Mouse (Mus musculus) hindbrain, embryonic 15.5 days (tissue): ENCODE measurements around the gene Pyroxd2. TPM values are rescaled to one million over a fixed set of nuclear protein-coding genes. Genes with fewer than 3 reads are reported as not detected.

Source experiments
- ATAC-seq: fragments of 200-750 bp; cut with Nextera tagmentation; 2 replicates; pipeline ENCODE4 v1.8.0; 2017; ENCODE audit warnings: low read depth, moderate number of reproducible peaks, moderate TSS enrichment; ENCODE audit not compliant: low FRiP score
- H3K27ac ChIP-seq: fragments of 300-500 bp; sonication (generic); replicated peaks from 2 replicates; pipeline ENCODE4 v1.5.1; 2015; ENCODE audit warnings: mild to moderate bottlenecking, inconsistent platforms
- H3K27me3 ChIP-seq: fragments of 300-500 bp; sonication (generic); 2 replicates; pipeline ENCODE4 v1.6.1; 2015; ENCODE audit warnings: control low read depth, inconsistent platforms
- H3K36me3 ChIP-seq: fragments of 300-500 bp; sonication (generic); 2 replicates; pipeline ENCODE4 v1.6.1; 2015; ENCODE audit warnings: control low read depth, inconsistent platforms
- H3K4me1 ChIP-seq: fragments of 300-500 bp; sonication (generic); replicated peaks from 2 replicates; pipeline ENCODE4 v1.6.1; 2015; ENCODE audit warnings: control low read depth, inconsistent platforms
- H3K4me2 ChIP-seq: fragments of 300-500 bp; sonication (generic); 2 replicates; pipeline ENCODE4 v1.6.1; 2015; ENCODE audit warnings: moderate library complexity, mild to moderate bottlenecking, inconsistent platforms
- H3K4me3 ChIP-seq: fragments of 300-500 bp; sonication (generic); 2 replicates; pipeline ENCODE4 v1.5.1; 2015; ENCODE audit warnings: mild to moderate bottlenecking, inconsistent platforms
- H3K9ac ChIP-seq: fragments of 300-500 bp; sonication (generic); 2 replicates; pipeline ENCODE4 v1.6.1; 2015; ENCODE audit warnings: inconsistent platforms
- H3K9me3 ChIP-seq: fragments of 300-500 bp; sonication (generic); 2 replicates; pipeline ENCODE4 v1.6.1; 2016; ENCODE audit warnings: control low read depth, inconsistent platforms
- WGBS: fragments of 180-500 bp; shearing (Covaris S2); methylation state at CpG from one replicate; pipeline ENCODE4 v1.1.7; 2015; 5-methylcytosine and 5-hydroxymethylcytosine counted together
- polyA plus RNA-seq: library from polyadenylated mRNA; unstranded; fragments of >200 nt; fragmentation: Nextera tagmentation; extraction: Ambion mirVana; gene quantifications from 2 replicates; pipeline ENCODE4 v1.2.1, GENCODE M21; 2015

The Pyroxd2 gene
- polyA plus RNA-seq, 1 experiment from 2014 or later: 2.2 TPM

DNA sequence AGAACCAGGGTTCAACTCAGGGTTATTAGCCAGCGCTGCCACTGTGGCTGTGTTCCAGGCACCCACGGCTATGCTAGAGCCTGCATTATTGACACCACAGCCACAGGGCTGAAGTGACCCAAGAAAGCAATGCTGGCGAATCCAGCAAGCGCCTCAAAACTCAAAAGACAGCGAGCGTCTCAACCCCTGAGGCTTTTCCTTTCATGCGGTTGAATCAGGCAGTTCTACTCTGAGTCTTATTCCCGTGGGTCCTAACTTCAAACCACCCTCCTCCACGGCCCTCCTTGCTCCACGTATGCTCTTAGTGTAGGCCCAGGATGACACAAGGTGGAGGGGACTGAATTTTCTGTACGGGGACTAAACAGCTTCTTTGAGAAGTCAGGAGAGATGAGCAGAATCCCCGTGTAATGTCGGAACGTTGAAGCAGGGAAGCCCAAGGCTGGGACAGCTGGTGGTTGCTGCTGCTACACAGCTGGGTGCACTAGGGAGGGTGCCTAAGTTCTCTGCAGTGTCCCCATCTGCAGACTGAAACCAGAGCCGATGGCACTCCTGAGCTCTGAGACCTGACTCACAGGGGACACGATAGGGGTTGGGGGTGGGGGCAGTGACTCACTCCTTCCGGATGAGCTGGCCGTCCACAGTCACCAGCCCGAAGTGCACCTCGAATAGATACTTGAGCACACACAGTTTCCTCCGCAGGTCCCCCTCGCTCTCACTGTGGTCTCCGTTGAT, 17.7 kb upstream of the Pyroxd2 start:
- no peak overlapping the region for H3K9ac ChIP-seq
- H3K36me3 ChIP-seq: peaks cover 6% of the 10 kb centered on the region; the same call in 1 of the 2 replicates
- 79% methylated on average over 23 of the region's 23 CpGs for WGBS
- H3K4me2 ChIP-seq: no peak overlapping the region
- no peak overlapping the region for H3K27ac ChIP-seq
- no peak overlapping the region for H3K4me3 ChIP-seq
- ATAC-seq: no peak
- no peaks in the 10 kb centered on the region for H3K4me1 ChIP-seq
- no peaks in the 10 kb centered on the region for H3K27me3 ChIP-seq
- H3K9me3 ChIP-seq: no peaks in the 10 kb centered on the region

DNA sequence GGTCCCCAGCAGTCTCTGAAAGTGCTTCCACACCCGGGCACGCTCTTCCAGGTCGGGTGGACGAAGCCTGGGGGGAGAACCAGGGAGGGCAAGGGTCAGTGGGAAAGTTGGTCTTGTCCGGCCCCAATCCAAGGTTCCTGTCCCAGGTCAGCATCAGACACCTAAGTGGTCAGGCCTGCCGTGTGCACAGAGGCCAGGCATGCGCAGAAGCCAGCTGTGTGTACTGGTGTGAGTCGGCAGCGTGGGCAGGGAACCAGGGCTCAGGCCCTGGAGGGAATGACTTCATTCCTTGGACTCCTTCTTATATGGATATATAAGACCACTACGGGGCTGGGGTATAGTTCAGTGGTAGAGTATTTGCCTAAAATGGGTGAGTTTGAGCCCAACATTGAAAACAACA, 17.1 kb upstream of the Pyroxd2 start:
- Histone ChIP-seq H3K4me3 (no peak overlapping the region), H3K9ac (no peak overlapping the region), H3K4me1 (no peaks in the 10 kb centered on the region), H3K9me3 (no peaks in the 10 kb centered on the region), H3K27me3 (no peaks in the 10 kb centered on the region), H3K36me3 (peaks cover 6% of the 10 kb centered on the region; the same call in 1 of the 2 replicates), H3K4me2 (no peak overlapping the region), H3K27ac (no peak overlapping the region)
- WGBS: 94% methylated on average over 10 of the region's 10 CpGs
- no peak for ATAC-seq

DNA sequence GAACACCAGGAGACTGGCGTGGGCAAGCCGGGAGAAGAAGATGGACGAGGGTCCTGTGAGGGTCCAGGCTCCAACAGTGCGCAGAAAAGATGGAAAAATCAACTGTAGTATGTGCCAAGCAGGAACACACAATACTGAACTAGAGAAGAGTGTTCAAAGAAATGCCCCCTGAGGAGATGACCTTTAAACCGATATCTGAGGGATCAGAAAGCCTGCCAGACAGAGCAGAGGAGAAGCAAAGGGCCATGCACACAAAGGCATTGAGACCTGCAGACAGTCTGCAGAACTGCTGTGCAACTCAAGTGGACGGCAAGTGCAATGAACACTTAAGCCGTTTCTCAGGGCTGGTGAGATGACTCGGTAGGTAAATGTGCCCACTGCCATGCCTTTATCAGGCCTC, 14.8 kb upstream of the Pyroxd2 start:
- peaks cover 6% of the 10 kb centered on the region; the same call in 1 of the 2 replicates for H3K36me3 ChIP-seq
- H3K9me3 ChIP-seq: no peaks in the 10 kb centered on the region
- H3K27me3 ChIP-seq: no peaks in the 10 kb centered on the region
- ATAC-seq: no peak
- H3K4me3 ChIP-seq: no peak overlapping the region
- H3K4me1 ChIP-seq: no peaks in the 10 kb centered on the region
- H3K27ac ChIP-seq: no peak overlapping the region
- no peak overlapping the region for H3K9ac ChIP-seq
- H3K4me2 ChIP-seq: no peak overlapping the region
- 50% methylated on average over 8 of the region's 8 CpGs for WGBS

DNA sequence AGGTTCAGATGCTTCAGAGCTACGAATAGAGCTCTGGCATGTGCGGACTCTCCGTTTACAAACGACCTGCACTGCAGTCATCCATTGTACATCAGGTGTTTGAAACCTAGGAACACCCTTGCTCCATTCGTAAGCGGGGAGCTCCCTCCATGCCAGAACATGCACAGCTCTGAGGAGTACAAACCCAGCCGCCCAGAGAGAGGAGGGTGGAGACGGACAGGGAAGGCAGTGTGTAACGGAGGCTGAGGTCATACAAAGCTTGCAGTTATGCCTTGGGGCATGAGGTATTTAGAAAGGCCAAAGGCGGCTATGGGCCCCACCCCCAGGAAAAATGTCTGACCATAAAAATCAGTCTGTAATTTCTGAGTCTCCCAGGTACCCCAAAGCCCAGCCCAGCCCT, 11.8 kb upstream of the Pyroxd2 start:
- no peaks in the 10 kb centered on the region for H3K4me1 ChIP-seq
- no peak for ATAC-seq
- no peak overlapping the region for H3K27ac ChIP-seq
- no peaks in the 10 kb centered on the region for H3K9me3 ChIP-seq
- H3K4me2 ChIP-seq: no peak overlapping the region
- no peaks in the 10 kb centered on the region for H3K27me3 ChIP-seq
- no peak overlapping the region for H3K9ac ChIP-seq
- no peak overlapping the region for H3K4me3 ChIP-seq
- WGBS: 81% methylated on average over 10 of the region's 10 CpGs
- no peaks in the 10 kb centered on the region for H3K36me3 ChIP-seq

DNA sequence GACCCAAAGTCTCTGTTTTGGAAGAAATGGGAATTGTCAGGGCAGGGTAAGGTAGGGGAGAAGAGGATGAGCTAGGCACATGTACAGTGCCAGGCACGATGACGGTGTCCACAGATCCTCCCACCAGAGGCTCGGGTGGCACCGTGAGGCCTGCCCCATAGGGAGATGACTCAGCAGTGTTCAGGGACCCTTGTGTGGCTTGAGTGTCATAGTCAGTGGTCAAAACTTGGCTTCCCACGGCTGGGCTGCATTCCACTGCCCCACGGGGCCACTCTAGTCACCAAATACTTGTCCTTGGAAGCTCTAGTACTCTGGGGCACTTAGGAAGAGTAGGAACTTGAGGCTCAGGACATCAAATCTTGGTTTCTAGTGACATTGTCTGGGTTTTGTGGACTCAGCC, 4.1 kb upstream of the Pyroxd2 start:
- Histone ChIP-seq H3K4me3 (no peak overlapping the region), H3K4me2 (no peak overlapping the region), H3K4me1 (peaks cover 23% of the 10 kb centered on the region), H3K9ac (no peak overlapping the region), H3K9me3 (no peaks in the 10 kb centered on the region), H3K27me3 (no peaks in the 10 kb centered on the region), H3K36me3 (no peaks in the 10 kb centered on the region), H3K27ac (no peak overlapping the region)
- WGBS: 90% methylated on average over 6 of the region's 6 CpGs
- ATAC-seq: no peak

DNA sequence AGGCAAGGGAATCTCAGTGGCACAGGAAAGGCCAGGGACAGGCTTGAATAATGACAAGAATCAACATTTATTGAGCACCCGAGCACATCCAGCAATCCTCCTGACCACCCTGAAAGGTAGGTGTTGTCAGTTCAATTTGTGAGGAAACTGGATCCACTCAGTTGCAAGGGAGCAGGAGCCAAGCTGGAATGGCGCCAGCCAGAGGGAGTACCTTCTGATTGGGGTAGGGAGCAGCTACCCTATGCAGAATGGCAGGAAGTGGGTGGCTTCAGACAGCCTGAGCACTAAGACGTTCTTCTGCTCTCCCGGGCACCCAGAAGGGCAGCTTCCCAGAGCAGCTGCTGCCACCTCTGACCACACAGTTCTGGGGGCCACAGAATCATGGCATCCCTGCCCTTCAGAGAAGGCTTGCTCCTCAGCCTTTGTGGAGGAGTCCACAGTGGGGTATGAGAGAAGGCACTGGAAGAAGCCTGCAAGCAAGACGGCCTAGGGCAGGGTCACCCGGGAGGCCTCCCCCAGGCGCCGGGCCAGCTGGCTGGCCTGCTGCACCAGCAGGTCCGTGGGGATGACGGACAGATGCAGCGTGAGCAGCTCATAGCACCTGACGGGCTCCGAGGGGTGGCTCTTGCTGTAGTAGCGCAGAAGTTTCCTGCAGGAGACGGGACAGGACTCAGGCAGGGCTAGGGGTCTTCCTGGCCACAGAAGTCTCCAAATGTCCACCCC, 2.7 kb upstream of the Pyroxd2 start:
- Histone ChIP-seq H3K4me2 (no peak overlapping the region), H3K9me3 (no peaks in the 10 kb centered on the region), H3K36me3 (no peaks in the 10 kb centered on the region), H3K27ac (no peak overlapping the region), H3K4me3 (no peak overlapping the region), H3K4me1 (peaks cover 27% of the 10 kb centered on the region), H3K27me3 (no peaks in the 10 kb centered on the region), H3K9ac (no peak overlapping the region)
- ATAC-seq: no peak
- 64% methylated on average over 15 of the region's 15 CpGs for WGBS

DNA sequence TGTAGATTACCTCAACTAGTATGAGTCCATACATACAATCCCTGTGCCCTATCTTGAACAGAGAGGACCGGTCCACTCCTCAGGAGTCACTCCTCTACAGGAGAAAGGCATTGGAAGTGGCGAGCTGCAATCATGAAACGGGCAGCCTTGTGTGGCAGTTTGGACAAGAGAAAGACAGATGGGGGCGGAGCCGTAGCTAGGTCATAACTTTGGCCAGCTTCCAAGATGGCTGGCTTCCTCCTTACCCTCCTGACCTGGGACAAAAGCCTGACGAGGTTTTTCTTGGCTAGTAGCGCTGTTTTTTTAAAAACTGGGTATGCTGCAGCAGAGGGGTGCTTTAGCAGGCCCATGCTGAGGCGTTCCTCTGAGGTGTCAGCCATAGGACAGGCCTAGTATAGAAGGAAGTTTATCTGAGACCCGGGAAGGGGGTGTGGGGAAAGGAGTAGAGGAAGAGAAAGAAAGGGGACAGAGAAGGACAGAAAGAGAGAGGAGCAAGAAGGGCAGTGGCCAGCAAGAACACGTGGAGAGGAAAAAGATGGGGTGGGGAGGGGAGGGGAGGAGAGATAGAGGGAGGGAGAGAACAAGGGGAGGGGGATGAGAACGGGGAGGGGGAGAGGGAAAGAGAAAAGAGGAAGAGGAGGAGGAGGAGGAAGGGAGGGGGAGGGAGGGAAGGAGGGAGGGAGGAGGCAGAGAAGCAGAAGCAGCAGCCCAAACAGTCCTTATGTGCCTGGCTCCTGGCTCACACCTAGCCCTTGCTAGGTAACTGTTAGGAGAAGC, 754 bp upstream of the Pyroxd2 start:
- peak overlapping the region; percentile 74 for H3K27ac ChIP-seq
- peak overlapping the region; percentile 57 for H3K4me2 ChIP-seq
- H3K9me3 ChIP-seq: no peaks in the 10 kb centered on the region
- no peak overlapping the region for H3K4me3 ChIP-seq
- WGBS: 32% methylated on average over 11 of the region's 11 CpGs
- H3K9ac ChIP-seq: no peak overlapping the region
- no peaks in the 10 kb centered on the region for H3K27me3 ChIP-seq
- H3K36me3 ChIP-seq: no peaks in the 10 kb centered on the region
- ATAC-seq: peak; percentile 16; the same call in 1 of the 2 replicates
- peaks cover 27% of the 10 kb centered on the region for H3K4me1 ChIP-seq

DNA sequence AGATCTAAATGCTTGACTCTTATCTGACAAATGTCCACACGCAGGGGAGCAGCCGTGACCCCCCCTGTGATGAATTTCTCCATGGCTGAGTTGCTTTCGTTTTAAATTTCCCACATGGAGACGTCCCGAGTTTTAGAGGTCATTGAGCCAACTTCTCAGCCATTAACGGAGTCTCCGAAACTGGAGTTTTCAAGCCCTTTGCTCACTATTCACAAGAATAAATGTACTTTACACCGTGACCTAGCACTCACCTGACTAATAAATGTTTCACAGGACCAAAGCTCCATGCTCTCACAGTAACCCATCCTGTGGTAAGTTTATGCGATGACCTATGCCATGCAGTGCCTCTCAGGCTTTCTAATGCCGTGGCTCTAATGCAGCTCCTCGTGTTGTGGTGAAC, 2.4 kb downstream of the Pyroxd2 start:
- no peak overlapping the region for H3K4me3 ChIP-seq
- ATAC-seq: no peak
- peaks cover 22% of the 10 kb centered on the region for H3K4me1 ChIP-seq
- H3K4me2 ChIP-seq: no peak overlapping the region
- H3K9ac ChIP-seq: no peak overlapping the region
- no peaks in the 10 kb centered on the region for H3K9me3 ChIP-seq
- whole genome bisulfite sequencing: 72% methylated on average over 11 of the region's 11 CpGs
- no peaks in the 10 kb centered on the region for H3K36me3 ChIP-seq
- H3K27ac ChIP-seq: no peak overlapping the region
- no peaks in the 10 kb centered on the region for H3K27me3 ChIP-seq

DNA sequence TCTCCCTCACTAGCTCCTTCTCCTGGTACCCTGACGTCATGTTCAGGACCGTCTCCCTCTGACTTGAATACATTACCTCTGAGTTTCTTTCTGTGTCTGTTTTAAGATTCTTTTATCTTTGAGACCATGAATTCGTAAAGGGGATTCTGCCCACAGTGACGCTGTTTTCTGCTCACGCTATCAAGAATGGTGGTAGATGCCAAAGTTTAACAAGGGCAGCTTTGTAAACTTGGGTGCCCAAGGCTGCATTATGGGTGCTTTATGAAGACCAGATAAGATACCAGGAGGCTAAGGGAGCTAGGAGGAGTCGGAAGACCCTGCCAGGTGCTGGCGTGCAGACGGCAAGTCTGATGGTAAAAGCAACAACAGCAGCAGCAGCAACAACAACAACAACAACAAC, 5.9 kb downstream of the Pyroxd2 start:
- Histone ChIP-seq H3K27me3 (peaks cover 6% of the 10 kb centered on the region; the same call in 1 of the 2 replicates), H3K4me1 (peaks cover 14% of the 10 kb centered on the region), H3K4me2 (no peak overlapping the region), H3K9ac (no peak overlapping the region), H3K4me3 (no peak overlapping the region), H3K36me3 (no peaks in the 10 kb centered on the region), H3K27ac (no peak overlapping the region), H3K9me3 (no peaks in the 10 kb centered on the region)
- 94% methylated on average over 8 of the region's 8 CpGs for WGBS
- no peak for ATAC-seq

DNA sequence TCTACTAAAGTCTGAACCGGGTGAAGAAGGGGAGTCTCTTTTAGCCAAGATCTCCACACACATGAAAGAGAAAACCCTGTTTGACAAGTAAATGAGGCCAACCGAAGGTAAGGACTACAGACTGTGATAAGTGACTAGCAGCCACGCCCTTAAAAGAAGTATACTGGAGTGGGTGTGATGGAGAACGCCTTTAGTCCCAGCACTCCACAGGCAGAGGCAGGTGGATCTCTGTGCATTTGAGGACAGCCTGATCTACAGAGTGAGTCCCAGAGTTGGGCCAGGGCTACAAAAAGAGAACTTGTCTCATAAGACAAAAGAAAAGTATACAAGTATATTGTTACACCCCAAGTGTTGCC, 6.7 kb downstream of the Pyroxd2 start:
- WGBS: 83% methylated on average over 4 of the region's 4 CpGs
- H3K4me1 ChIP-seq: peaks cover 9% of the 10 kb centered on the region
- H3K36me3 ChIP-seq: no peaks in the 10 kb centered on the region
- H3K27me3 ChIP-seq: peaks cover 6% of the 10 kb centered on the region; the same call in 1 of the 2 replicates
- H3K4me3 ChIP-seq: no peak overlapping the region
- H3K4me2 ChIP-seq: no peak overlapping the region
- H3K9ac ChIP-seq: no peak overlapping the region
- no peak for ATAC-seq
- no peaks in the 10 kb centered on the region for H3K9me3 ChIP-seq
- H3K27ac ChIP-seq: no peak overlapping the region

DNA sequence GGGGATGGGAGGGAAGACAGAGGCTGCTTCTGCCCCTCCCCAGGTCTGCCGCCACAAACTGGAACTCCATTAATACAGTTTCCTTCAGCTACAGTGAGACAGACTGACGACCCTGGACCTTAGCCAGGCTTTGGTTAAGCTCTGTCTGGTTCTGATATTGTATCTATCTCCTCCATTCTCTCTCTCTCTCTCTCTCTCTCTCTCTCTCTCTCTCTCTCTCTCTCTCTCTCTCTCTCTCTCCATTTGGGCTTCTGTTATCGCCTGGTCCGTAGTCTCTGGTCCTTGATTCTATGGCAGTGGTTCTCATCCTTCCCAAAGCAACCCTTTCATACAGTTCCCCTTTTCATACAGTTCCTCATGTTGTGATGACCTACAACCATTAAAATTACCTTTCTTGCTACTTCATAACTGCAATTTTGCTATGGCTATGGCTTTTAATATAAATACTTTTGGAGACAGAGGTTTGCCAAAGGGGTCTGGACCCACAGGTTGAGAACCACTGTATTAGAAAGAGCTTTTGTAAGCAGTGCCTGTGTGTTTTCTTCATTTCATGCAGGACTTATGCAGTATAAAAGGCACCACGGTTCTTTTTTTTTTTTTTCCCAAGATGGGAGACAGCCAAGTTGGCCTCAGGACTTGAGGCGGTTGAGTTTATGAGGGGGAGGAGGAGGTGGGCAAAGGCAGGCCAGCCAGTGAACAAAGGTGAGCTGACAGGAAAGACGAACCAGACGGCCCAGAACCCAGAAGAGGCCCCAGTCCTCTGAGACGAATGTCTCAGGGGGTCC, 7.3 kb downstream of the Pyroxd2 start:
- H3K4me1 ChIP-seq: peaks cover 9% of the 10 kb centered on the region
- H3K36me3 ChIP-seq: no peaks in the 10 kb centered on the region
- H3K27ac ChIP-seq: no peak overlapping the region
- H3K9me3 ChIP-seq: no peaks in the 10 kb centered on the region
- no peak overlapping the region for H3K9ac ChIP-seq
- no peak for ATAC-seq
- H3K4me2 ChIP-seq: no peak overlapping the region
- peaks cover 6% of the 10 kb centered on the region; the same call in 1 of the 2 replicates for H3K27me3 ChIP-seq
- 64% methylated on average over 9 of the region's 9 CpGs for WGBS
- H3K4me3 ChIP-seq: no peak overlapping the region
